Mouse (Mus musculus) cerebellum, adult (tissue): ENCODE measurements around the gene Tnrc6c.
A peak's percentile ranks its signal among the peaks of the same experiment; 100 is the strongest.

ENCODE experiments used
- ATAC-seq: cut with Nextera tagmentation; 2 replicates; pipeline ENCODE4 v1.9.2; 2017; ENCODE audit warnings: mild to moderate bottlenecking, moderate library complexity, mixed read lengths; ENCODE audit not compliant: insufficient number of reproducible peaks, low FRiP score, low TSS enrichment

The Tnrc6c gene

GRCm38 (mm10) chr11:117653491-117654351 lies at the start of gene Tnrc6c:
Tnrc6c (plus strand) TSS chr11:117654289.
- ATAC-seq, result peak; percentile 83

GRCm38 (mm10) chr11:117606137-117606536 lies 48.0 kb upstream of the Tnrc6c start:
- ATAC-seq, result no peak

GRCm38 (mm10) chr11:117606605-117607203 lies 47.4 kb upstream of the Tnrc6c start:
- ATAC-seq, result no peak

GRCm38 (mm10) chr11:117608141-117608789 lies 45.8 kb upstream of the Tnrc6c start:
- ATAC-seq, result no peak

GRCm38 (mm10) chr11:117608976-117609375 lies 45.1 kb upstream of the Tnrc6c start:
- no peak for ATAC-seq

GRCm38 (mm10) chr11:117610589-117610988 lies 43.5 kb upstream of the Tnrc6c start:
- no peak for ATAC-seq

GRCm38 (mm10) chr11:117611068-117611467 lies 43.0 kb upstream of the Tnrc6c start:
- ATAC-seq, result no peak

GRCm38 (mm10) chr11:117611860-117612259 lies 42.2 kb upstream of the Tnrc6c start:
- ATAC-seq, result no peak

GRCm38 (mm10) chr11:117612885-117613284 lies 41.2 kb upstream of the Tnrc6c start:
- no peak for ATAC-seq

GRCm38 (mm10) chr11:117617368-117617908 lies 36.7 kb upstream of the Tnrc6c start:
- ATAC-seq, result no peak

- no peak for ATAC-seq
Measured at GRCm38 (mm10) chr11:117618214-117618613, 35.9 kb upstream of the Tnrc6c start.

GRCm38 (mm10) chr11:117618774-117619173 lies 35.3 kb upstream of the Tnrc6c start:
- no peak for ATAC-seq

- ATAC-seq, result no peak
Measured at GRCm38 (mm10) chr11:117619581-117619980, 34.5 kb upstream of the Tnrc6c start.

GRCm38 (mm10) chr11:117625196-117625595 lies 28.9 kb upstream of the Tnrc6c start:
- no peak for ATAC-seq

GRCm38 (mm10) chr11:117626557-117626956 lies 27.5 kb upstream of the Tnrc6c start:
- no peak for ATAC-seq

- no peak for ATAC-seq
Measured at GRCm38 (mm10) chr11:117627060-117627562, 27.0 kb upstream of the Tnrc6c start.

GRCm38 (mm10) chr11:117627746-117628311 lies 26.3 kb upstream of the Tnrc6c start:
- no peak for ATAC-seq

- peak; percentile 71; the same call in 1 of the 2 replicates for ATAC-seq
Measured at GRCm38 (mm10) chr11:117628312-117628779, 25.7 kb upstream of the Tnrc6c start.

GRCm38 (mm10) chr11:117629865-117630264 lies 24.2 kb upstream of the Tnrc6c start:
- no peak for ATAC-seq

- ATAC-seq, result no peak
Measured at GRCm38 (mm10) chr11:117630868-117631565, 23.1 kb upstream of the Tnrc6c start.
